Mouse (Mus musculus) olfactory bulb, adult 2 months (tissue): Measurements from ENCODE around the gene Tor2a. TPM values are rescaled to one million over a fixed set of nuclear protein-coding genes. Genes with fewer than 3 reads are reported as not detected.
A peak's percentile ranks its signal among the peaks of the same experiment; 100 is the strongest.

Experiments used
- H3K27ac ChIP-seq: fragments of 200-500 bp; 2 replicates; pipeline ENCODE4 v1.5.1; 2012; ENCODE audit warnings: low read depth, low read length; ENCODE audit not compliant: insufficient read depth
- H3K4me1 ChIP-seq: fragments of 200-500 bp; 2 replicates; pipeline ENCODE4 v1.6.1; 2012; ENCODE audit warnings: low read length; ENCODE audit not compliant: control insufficient read depth, insufficient read depth
- H3K4me3 ChIP-seq: fragments of 200-500 bp; 2 replicates; pipeline ENCODE4 v1.5.1; 2012; ENCODE audit warnings: mild to moderate bottlenecking, low read depth, low read length, moderate library complexity; ENCODE audit not compliant: insufficient read depth
- CTCF ChIP-seq: fragments of 200-500 bp; IDR thresholded peaks from 2 replicates; pipeline ENCODE4 v1.5.1; 2012; ENCODE audit warnings: low read depth, mild to moderate bottlenecking, low read length, moderate library complexity; ENCODE audit not compliant: insufficient read depth
- POLR2A ChIP-seq: fragments of 200-500 bp; IDR thresholded peaks from 2 replicates; pipeline ENCODE4 v1.6.1; 2012; ENCODE audit warnings: mild to moderate bottlenecking, low read depth, low read length, moderate library complexity; ENCODE audit not compliant: insufficient read depth
- WGBS: fragments of 180-500 bp; shearing (Covaris S2); methylation state at CpG from one replicate; pipeline ENCODE4 v1.1.7; 2018; 5-methylcytosine and 5-hydroxymethylcytosine counted together
- polyA plus RNA-seq: library from polyadenylated mRNA; stranded (reverse); fragments of >200 nt; gene quantifications from 2 replicates; pipeline ENCODE4 v1.2.4, GENCODE M21; 2012; ENCODE audit warnings: low replicate concordance; ENCODE audit not compliant: missing spikeins, insufficient read depth, insufficient read length

Gene Tor2a
- polyA plus RNA-seq, 1 experiment = not detected

DNA sequence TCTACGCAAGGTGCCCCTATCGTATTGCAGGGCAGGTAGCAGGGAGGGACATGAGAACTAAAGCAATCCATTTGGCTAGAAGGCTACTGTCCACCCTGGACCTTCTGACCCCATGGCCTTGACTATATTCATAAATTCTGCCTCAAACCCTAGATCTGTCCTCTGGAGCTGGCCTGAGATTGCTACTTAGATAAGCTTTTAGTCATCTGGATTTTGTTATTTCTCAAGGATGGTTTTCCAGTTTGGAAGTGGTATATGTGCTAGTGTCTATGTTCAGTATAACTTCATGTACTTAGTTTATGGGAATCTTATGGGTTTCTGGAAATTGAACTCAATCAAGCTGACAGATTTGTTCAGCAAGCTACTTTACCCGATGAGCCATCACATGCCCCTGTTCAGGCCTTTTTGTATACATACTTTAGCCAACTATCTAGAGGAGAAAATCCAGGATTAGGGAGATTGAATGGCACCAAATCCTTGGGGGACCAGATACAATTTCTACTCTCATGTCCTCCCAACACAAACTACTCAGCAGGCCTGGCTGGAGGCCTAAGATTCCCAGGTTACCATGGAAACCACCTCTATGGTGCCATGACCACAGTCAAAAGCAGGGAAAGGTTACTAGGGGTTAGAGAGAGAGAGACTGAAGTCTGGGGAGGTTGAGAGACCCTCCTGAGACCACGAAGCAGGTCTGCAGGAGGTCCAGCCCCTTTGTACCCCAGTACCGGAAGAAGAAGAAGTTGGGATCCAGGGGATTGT is 12.5 kb downstream of the Tor2a start:
- TF ChIP-seq CTCF (no peak), POLR2A (no peak)
- no peak overlapping the region for H3K4me3 ChIP-seq
- no peak overlapping the region for H3K27ac ChIP-seq
- H3K4me1 ChIP-seq = peaks cover 3% of the 10 kb centered on the region
- whole genome bisulfite sequencing = 67% methylated on average over 5 of the region's 5 CpGs

DNA sequence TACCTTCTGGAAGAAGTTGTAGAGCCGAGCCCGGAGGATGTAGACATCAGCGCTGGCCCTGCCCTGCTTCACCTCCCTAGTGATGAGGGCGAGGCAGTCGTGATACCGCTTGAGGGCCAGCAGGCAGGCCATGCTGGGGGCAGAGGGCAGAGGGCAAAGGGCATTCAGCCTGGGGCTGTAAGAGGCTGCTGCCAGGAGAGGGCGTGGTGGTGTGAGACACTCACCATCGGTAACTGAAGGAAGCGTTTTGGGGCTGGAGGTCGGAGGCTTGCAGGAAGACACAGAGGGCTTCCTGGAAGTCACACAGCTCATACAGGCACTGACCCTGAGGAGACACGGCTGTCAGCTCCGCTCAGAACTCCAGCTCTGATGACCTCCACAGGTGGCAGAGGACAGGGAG is 14.9 kb downstream of the Tor2a start:
- no peak for TF ChIP-seq POLR2A
- TF ChIP-seq CTCF = no peak
- Histone ChIP-seq H3K4me3 (no peak overlapping the region), H3K27ac (no peak overlapping the region), H3K4me1 (peaks cover 16% of the 10 kb centered on the region)
- WGBS = 51% methylated on average over 12 of the region's 12 CpGs

DNA sequence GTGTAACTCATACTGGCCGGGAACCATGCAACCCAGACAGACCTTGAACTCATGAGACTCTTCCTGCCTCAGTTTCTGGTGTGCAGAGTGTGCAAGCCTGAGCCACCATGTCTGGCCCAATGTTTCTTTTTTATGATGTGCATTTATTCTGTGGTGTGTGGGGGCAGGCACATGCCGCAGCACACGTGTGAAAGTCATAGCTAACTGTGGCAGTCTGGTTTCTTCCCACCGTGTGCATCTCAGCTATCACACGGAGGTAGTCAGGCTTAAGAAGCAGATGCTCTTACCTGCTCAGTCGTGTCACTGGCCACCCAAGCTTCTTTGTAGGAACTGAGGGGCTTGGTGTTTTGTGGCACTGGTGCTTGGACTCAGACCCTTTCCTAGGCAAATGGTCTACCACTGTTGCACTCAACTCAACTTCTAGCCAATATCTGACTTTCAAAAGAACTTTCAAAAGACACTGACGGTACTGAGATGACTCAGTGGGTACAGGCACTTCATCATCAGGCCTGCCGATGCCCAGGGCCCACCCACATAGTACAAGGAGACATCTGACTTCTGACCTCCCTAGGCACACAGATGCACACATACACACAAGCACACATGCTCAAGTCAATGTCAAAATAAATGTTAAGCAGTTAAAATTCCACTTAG is 15.7 kb downstream of the Tor2a start:
- WGBS = 89% methylated on average over 8 of the region's 8 CpGs
- no peak for TF ChIP-seq POLR2A
- TF ChIP-seq CTCF = no peak
- no peak overlapping the region for H3K27ac ChIP-seq
- peaks cover 16% of the 10 kb centered on the region for H3K4me1 ChIP-seq
- no peak overlapping the region for H3K4me3 ChIP-seq

DNA sequence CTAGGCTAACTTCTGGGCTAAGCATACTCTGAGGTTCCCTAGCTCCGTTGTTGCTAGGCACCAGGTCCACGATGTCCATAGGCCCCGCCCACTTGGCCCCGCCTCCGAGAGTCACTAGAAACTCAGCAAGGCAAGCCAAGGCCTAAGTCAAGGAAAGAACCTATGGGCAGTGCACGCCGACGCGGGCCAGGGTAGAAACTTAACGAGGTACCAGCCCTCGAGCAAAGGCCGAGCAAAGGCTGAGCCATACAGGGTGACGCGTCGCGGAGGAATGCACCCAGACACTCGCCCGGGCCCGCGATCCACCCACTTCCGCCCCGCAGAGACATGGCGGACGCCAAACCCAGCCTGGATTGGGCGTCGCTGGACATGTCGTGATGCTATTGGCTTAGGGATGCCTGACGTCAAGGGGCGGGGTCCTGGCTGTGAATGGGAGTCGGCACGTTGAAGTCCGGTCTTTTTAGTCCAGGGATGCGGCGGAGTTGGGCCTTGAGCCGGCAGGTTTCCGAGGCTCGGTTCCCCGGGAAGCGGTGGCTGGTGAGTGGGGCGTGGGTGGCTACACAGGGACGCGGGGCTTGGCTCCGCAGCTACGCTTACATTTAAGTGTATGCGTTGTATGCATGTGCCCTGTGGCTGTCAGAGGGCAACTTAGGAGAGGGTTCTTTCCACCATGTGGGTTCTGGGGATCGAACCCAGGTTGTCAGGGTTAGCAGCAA is 18.5 kb downstream of the Tor2a start, which contains the start of the genes Ttc16 and Ptrh1:
TSS of gene Ttc16 (minus strand) at position 275 of the 716 bp plus-strand sequence.
TSS of gene Ptrh1 (plus strand) at position 428 of the 716 bp plus-strand sequence.
- TF ChIP-seq CTCF (no peak), POLR2A (no peak)
- WGBS = under 1% methylated on average over 46 of the region's 46 CpGs
- H3K27ac ChIP-seq = peak within 1 kb of the TSS; percentile 70; the same call in 1 of the 2 replicates
- peak within 1 kb of the TSS; percentile 84 for H3K4me3 ChIP-seq
- H3K4me1 ChIP-seq = peaks cover 19% of the 10 kb centered on the region

DNA sequence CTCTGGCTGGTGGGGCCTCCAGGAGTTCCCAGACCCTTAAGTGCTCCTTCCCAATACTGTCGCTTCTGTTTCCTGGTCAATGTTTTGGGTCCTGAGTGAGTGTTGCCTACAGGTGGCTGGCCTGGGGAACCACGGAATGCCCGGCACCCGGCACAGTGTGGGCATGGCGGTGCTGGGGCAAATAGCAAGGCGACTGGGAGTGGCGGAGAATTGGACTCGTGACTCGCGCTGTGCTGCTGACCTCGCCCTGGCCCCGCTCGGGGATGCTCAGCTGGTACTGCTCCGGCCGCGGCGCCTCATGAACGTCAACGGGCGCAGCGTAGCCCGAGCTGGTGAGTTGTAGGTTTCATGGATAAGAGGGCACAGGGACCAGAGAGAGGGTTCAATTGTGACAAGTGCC is 19.2 kb downstream of the Tor2a start:
- H3K27ac ChIP-seq = no peak overlapping the region
- H3K4me1 ChIP-seq = peaks cover 19% of the 10 kb centered on the region
- TF ChIP-seq CTCF (no peak), POLR2A (no peak)
- 18% methylated on average over 22 of the region's 22 CpGs for WGBS
- peak overlapping the region; percentile 84 for H3K4me3 ChIP-seq

DNA sequence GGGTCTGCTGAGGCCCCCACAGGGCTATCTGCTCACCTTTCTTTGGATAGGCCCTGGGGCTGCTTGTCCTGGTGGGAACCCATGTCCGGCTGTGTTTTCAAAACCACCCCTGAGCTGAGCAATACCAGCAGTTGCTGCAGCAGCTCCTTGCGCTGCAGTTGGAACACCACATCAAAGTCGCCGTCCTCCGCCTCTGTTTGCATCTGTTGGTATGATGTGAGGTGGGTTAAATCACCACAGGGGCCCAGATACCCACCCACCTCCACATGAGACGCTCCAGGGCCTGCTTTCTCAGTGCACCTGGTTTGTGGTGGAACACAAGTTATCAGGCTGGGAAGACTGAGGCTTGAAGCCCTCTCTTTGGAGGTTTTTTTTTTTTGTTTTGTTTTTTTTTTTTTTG is 21.0 kb downstream of the Tor2a start:
- H3K4me1 ChIP-seq = peaks cover 19% of the 10 kb centered on the region
- TF ChIP-seq POLR2A (no peak), CTCF (no peak)
- H3K27ac ChIP-seq = no peak overlapping the region
- WGBS = 93% methylated on average over 6 of the region's 6 CpGs
- no peak overlapping the region for H3K4me3 ChIP-seq

GRCm38 (mm10) chr2:32779131-32779530 is 22.1 kb downstream of the Tor2a start:
- 14% methylated on average over 8 of the region's 8 CpGs for WGBS
- Histone ChIP-seq H3K4me1 (peaks cover 23% of the 10 kb centered on the region), H3K4me3 (no peak overlapping the region), H3K27ac (no peak overlapping the region)
- no peak for TF ChIP-seq POLR2A
- TF ChIP-seq CTCF = peak; percentile 68

DNA sequence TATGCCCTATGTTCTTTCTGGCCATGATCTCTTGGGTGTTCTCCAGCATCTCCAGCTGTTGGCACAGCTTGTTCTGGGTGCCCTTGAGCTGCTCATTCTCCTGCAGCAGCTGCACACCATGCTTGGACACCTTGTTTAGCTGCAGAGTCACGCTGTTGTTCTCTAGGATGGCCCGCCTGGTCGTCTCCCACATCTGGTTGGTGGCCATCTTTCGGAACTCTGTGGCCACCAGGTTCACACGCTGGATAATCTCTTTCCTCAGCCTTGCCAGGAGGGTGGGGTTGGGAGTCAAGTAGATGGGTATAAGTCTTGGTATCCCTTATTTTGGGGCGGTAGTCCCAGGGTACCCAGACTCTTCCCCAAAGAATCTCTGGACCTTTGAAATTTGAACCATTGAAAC is 22.7 kb downstream of the Tor2a start:
- TF ChIP-seq CTCF (no peak), POLR2A (no peak)
- Histone ChIP-seq H3K4me3 (no peak overlapping the region), H3K4me1 (peaks cover 23% of the 10 kb centered on the region), H3K27ac (no peak overlapping the region)
- WGBS = 94% methylated on average over 6 of the region's 6 CpGs

GRCm38 (mm10) chr2:32781710-32782109 is 24.7 kb downstream of the Tor2a start:
- 83% methylated on average over 6 of the region's 6 CpGs for WGBS

More at GRCm38 (mm10) chr2:32781710-32782109, 24.7 kb downstream of the Tor2a start:
- H3K4me1 ChIP-seq = peaks cover 17% of the 10 kb centered on the region
- H3K27ac ChIP-seq = no peak overlapping the region
- H3K4me3 ChIP-seq = no peak overlapping the region
- no peak for TF ChIP-seq CTCF
